Mouse (Mus musculus) left cerebral cortex, adult 6 months (tissue): Measurements from ENCODE around the gene Olfr139. TPM values are rescaled to one million over a fixed set of nuclear protein-coding genes. Genes with fewer than 3 reads are reported as not detected.

Experiments
- long read RNA-seq, 2 experiments: library from polyadenylated mRNA; unstranded; transcript quantifications; one replicate each; pipeline ENCODE4 v2.0.0; 2019 to 2020
- polyA plus RNA-seq: library from polyadenylated mRNA; unstranded; fragments of <200 nt; fragmentation: Nextera tagmentation; gene quantifications from 2 replicates; pipeline ENCODE4 v1.2.3, GENCODE M21; 2021

Olfr139 gene
- polyA plus RNA-seq: not detected in 2 replicates
- long read RNA-seq, experiment 1: 0 reads
- long read RNA-seq, experiment 2: 0 reads

GRCm38 (mm10) chr11:74056451-74056850 is at the start of gene Olfr139, which contains the start of gene Olfr399:
Gene Olfr139, minus strand, starts transcription at chr11:74056551.
Gene Olfr399, minus strand, starts transcription at chr11:74056615.

GRCm38 (mm10) chr11:74069655-74070054 is 13.3 kb upstream of the Olfr139 start, which contains the start of gene Zfp616:
Gene Zfp616, plus strand, starts transcription at chr11:74069955.

Other genes with a start within 250 kb of the Olfr139 start
- not detected in 2 replicates for gene Olfr392, start 239.5 kb downstream of the Olfr139 start, polyA plus RNA-seq
- not detected in 2 replicates for gene Olfr393, start 205.1 kb downstream of the Olfr139 start, polyA plus RNA-seq
- not detected in 2 replicates for gene Olfr394, start 165.8 kb downstream of the Olfr139 start, polyA plus RNA-seq
- not detected in 2 replicates for gene Olfr395, start 147.3 kb downstream of the Olfr139 start, polyA plus RNA-seq
- not detected in 2 replicates for gene Olfr23, start 119.9 kb downstream of the Olfr139 start, polyA plus RNA-seq
- not detected in 2 replicates for gene Olfr397, start 95.7 kb downstream of the Olfr139 start, polyA plus RNA-seq
- gene Olfr398, start 66.1 kb downstream of the Olfr139 start, polyA plus RNA-seq: not detected in 2 replicates
- gene Olfr399, start 64 bp upstream of the Olfr139 start, polyA plus RNA-seq: not detected in 2 replicates
- gene Zfp616, start 13.4 kb upstream of the Olfr139 start, polyA plus RNA-seq: not detected in 2 replicates
- gene Olfr401, start 57.2 kb upstream of the Olfr139 start, polyA plus RNA-seq: not detected in 2 replicates
- not detected in 2 replicates for gene Olfr402, start 97.0 kb upstream of the Olfr139 start, polyA plus RNA-seq
- not detected in 2 replicates for gene Olfr403, start 129.7 kb upstream of the Olfr139 start, polyA plus RNA-seq
- not detected in 2 replicates for gene Olfr43, start 154.8 kb upstream of the Olfr139 start, polyA plus RNA-seq
- gene Olfr406, start 203.3 kb upstream of the Olfr139 start, polyA plus RNA-seq: not detected in 2 replicates
- not detected in 2 replicates for gene Olfr59, start 227.2 kb upstream of the Olfr139 start, polyA plus RNA-seq